Mouse (Mus musculus) embryonic facial prominence, embryonic 13.5 days (tissue): ENCODE measurements around the gene Spata13. TPM values are rescaled to one million over a fixed set of nuclear protein-coding genes. Genes with fewer than 3 reads are reported as not detected.

Experiments
- ATAC-seq: fragments of 200-750 bp; cut with Nextera tagmentation; 2 replicates; pipeline ENCODE4 v1.8.0; 2017; ENCODE audit warnings: low read depth; ENCODE audit not compliant: insufficient number of reproducible peaks, insufficient read depth, low FRiP score, low TSS enrichment
- H3K27ac ChIP-seq: fragments of 300-500 bp; sonication (generic); 2 replicates; pipeline ENCODE4 v1.5.1; 2015; ENCODE audit warnings: moderate library complexity, mild to moderate bottlenecking, inconsistent platforms
- H3K27me3 ChIP-seq: fragments of 300-500 bp; sonication (generic); 2 replicates; pipeline ENCODE4 v1.6.1; 2015; ENCODE audit warnings: mild to moderate bottlenecking, inconsistent platforms
- H3K36me3 ChIP-seq: fragments of 300-500 bp; sonication (generic); 2 replicates; pipeline ENCODE4 v1.6.1; 2015; ENCODE audit warnings: mild to moderate bottlenecking, inconsistent platforms
- H3K4me1 ChIP-seq: fragments of 300-500 bp; sonication (generic); 2 replicates; pipeline ENCODE4 v1.6.1; 2015; ENCODE audit warnings: inconsistent platforms
- H3K4me2 ChIP-seq: fragments of 300-500 bp; sonication (generic); 2 replicates; pipeline ENCODE4 v1.6.1; 2015; ENCODE audit warnings: moderate library complexity, mild to moderate bottlenecking, inconsistent platforms
- H3K4me3 ChIP-seq: fragments of 300-500 bp; sonication (generic); 2 replicates; pipeline ENCODE4 v1.5.1; 2015; ENCODE audit warnings: mild to moderate bottlenecking, inconsistent platforms
- H3K9ac ChIP-seq: fragments of 300-500 bp; sonication (generic); 2 replicates; pipeline ENCODE4 v1.6.1; 2015; ENCODE audit warnings: mild to moderate bottlenecking, inconsistent platforms
- H3K9me3 ChIP-seq: fragments of 300-500 bp; sonication (generic); 2 replicates; pipeline ENCODE4 v1.6.1; 2016; ENCODE audit warnings: inconsistent platforms
- WGBS: fragments of 180-500 bp; shearing (Covaris S2); methylation state at CpG from one replicate; pipeline ENCODE4 v1.1.7; 2015; ENCODE audit warnings: mixed read lengths; 5-methylcytosine and 5-hydroxymethylcytosine counted together
- polyA plus RNA-seq: library from polyadenylated mRNA; unstranded; fragments of >200 nt; fragmentation: Nextera tagmentation; extraction: Ambion mirVana; gene quantifications from 2 replicates; pipeline ENCODE4 v1.2.1, GENCODE M21; 2015

Gene Spata13
- polyA plus RNA-seq, 1 experiment from 2014 or later = 15.8 TPM

GRCm38 (mm10) chr14:60741033-60741432 lies 107.2 kb downstream of the Spata13 start:
- peak overlapping the region; percentile 71 for H3K27ac ChIP-seq
- no peak overlapping the region for H3K4me2 ChIP-seq
- H3K36me3 ChIP-seq = peaks cover 3% of the 10 kb centered on the region; the same call in 1 of the 2 replicates
- no peak overlapping the region for H3K9ac ChIP-seq
- no peaks in the 10 kb centered on the region for H3K27me3 ChIP-seq
- H3K4me1 ChIP-seq = peaks cover 60% of the 10 kb centered on the region
- no peaks in the 10 kb centered on the region for H3K9me3 ChIP-seq
- no peak overlapping the region for H3K4me3 ChIP-seq
- 69% methylated on average over 8 of the region's 8 CpGs for WGBS
- ATAC-seq = no peak

GRCm38 (mm10) chr14:60741490-60741981 lies 107.7 kb downstream of the Spata13 start:
- peaks cover 8% of the 10 kb centered on the region; the same call in 1 of the 2 replicates for H3K36me3 ChIP-seq
- no peaks in the 10 kb centered on the region for H3K27me3 ChIP-seq
- no peak for ATAC-seq
- no peak overlapping the region for H3K4me3 ChIP-seq
- no peak overlapping the region for H3K4me2 ChIP-seq
- no peak overlapping the region for H3K9ac ChIP-seq
- peaks cover 55% of the 10 kb centered on the region for H3K4me1 ChIP-seq
- 65% methylated on average over 6 of the region's 6 CpGs for WGBS
- H3K9me3 ChIP-seq = no peaks in the 10 kb centered on the region
- H3K27ac ChIP-seq = peak overlapping the region; percentile 71

- no peak for ATAC-seq
- Histone ChIP-seq H3K36me3 (peaks cover 23% of the 10 kb centered on the region), H3K27ac (no peak overlapping the region), H3K4me1 (peaks cover 38% of the 10 kb centered on the region), H3K27me3 (no peaks in the 10 kb centered on the region), H3K4me3 (no peak overlapping the region), H3K4me2 (no peak overlapping the region), H3K9ac (no peak overlapping the region), H3K9me3 (no peaks in the 10 kb centered on the region)
- WGBS = 63% methylated on average over 9 of the region's 9 CpGs
Observed at GRCm38 (mm10) chr14:60743681-60744080, 109.9 kb downstream of the Spata13 start.

GRCm38 (mm10) chr14:60745201-60745600 lies 111.4 kb downstream of the Spata13 start:
- peaks cover 30% of the 10 kb centered on the region for H3K36me3 ChIP-seq
- H3K9ac ChIP-seq = no peak overlapping the region
- ATAC-seq = no peak
- H3K4me3 ChIP-seq = no peak overlapping the region
- WGBS = 81% methylated on average over 6 of the region's 6 CpGs
- H3K27ac ChIP-seq = no peak overlapping the region
- no peak overlapping the region for H3K4me2 ChIP-seq
- H3K4me1 ChIP-seq = peaks cover 29% of the 10 kb centered on the region
- no peaks in the 10 kb centered on the region for H3K9me3 ChIP-seq
- no peaks in the 10 kb centered on the region for H3K27me3 ChIP-seq

- no peak overlapping the region for H3K27ac ChIP-seq
- no peak overlapping the region for H3K4me2 ChIP-seq
- H3K4me3 ChIP-seq = no peak overlapping the region
- no peaks in the 10 kb centered on the region for H3K9me3 ChIP-seq
- peaks cover 20% of the 10 kb centered on the region for H3K4me1 ChIP-seq
- no peaks in the 10 kb centered on the region for H3K27me3 ChIP-seq
- no peak for ATAC-seq
- peaks cover 36% of the 10 kb centered on the region for H3K36me3 ChIP-seq
- no peak overlapping the region for H3K9ac ChIP-seq
- WGBS = 95% methylated on average over 10 of the region's 10 CpGs
Observed at GRCm38 (mm10) chr14:60746141-60746540, 112.3 kb downstream of the Spata13 start.

- H3K4me1 ChIP-seq = peaks cover 8% of the 10 kb centered on the region
- no peak overlapping the region for H3K9ac ChIP-seq
- ATAC-seq = no peak
- H3K9me3 ChIP-seq = no peaks in the 10 kb centered on the region
- no peaks in the 10 kb centered on the region for H3K27me3 ChIP-seq
- H3K4me3 ChIP-seq = no peak overlapping the region
- peaks cover 42% of the 10 kb centered on the region for H3K36me3 ChIP-seq
- WGBS = 87% methylated on average over 21 of the region's 21 CpGs
- H3K27ac ChIP-seq = no peak overlapping the region
- no peak overlapping the region for H3K4me2 ChIP-seq
Observed at GRCm38 (mm10) chr14:60747154-60747870, 113.5 kb downstream of the Spata13 start.

- H3K4me3 ChIP-seq = no peak overlapping the region
- H3K36me3 ChIP-seq = peaks cover 50% of the 10 kb centered on the region
- H3K4me2 ChIP-seq = no peak overlapping the region
- H3K9me3 ChIP-seq = no peaks in the 10 kb centered on the region
- no peak overlapping the region for H3K27ac ChIP-seq
- H3K4me1 ChIP-seq = no peaks in the 10 kb centered on the region
- no peak for ATAC-seq
- H3K9ac ChIP-seq = no peak overlapping the region
- WGBS = 71% methylated on average over 12 of the region's 12 CpGs
- no peaks in the 10 kb centered on the region for H3K27me3 ChIP-seq
Observed at GRCm38 (mm10) chr14:60749880-60750279, 116.1 kb downstream of the Spata13 start.

- Histone ChIP-seq H3K27ac (no peak overlapping the region), H3K4me1 (no peaks in the 10 kb centered on the region), H3K9ac (no peak overlapping the region), H3K4me3 (no peak overlapping the region), H3K27me3 (no peaks in the 10 kb centered on the region), H3K9me3 (no peaks in the 10 kb centered on the region), H3K4me2 (no peak overlapping the region), H3K36me3 (peaks cover 53% of the 10 kb centered on the region)
- WGBS = 90% methylated on average over 16 of the region's 16 CpGs
- no peak for ATAC-seq
Observed at GRCm38 (mm10) chr14:60751581-60751980, 117.8 kb downstream of the Spata13 start.

GRCm38 (mm10) chr14:60752892-60753800 lies 119.3 kb downstream of the Spata13 start:
- ATAC-seq = no peak
- Histone ChIP-seq H3K4me2 (no peak overlapping the region), H3K4me1 (no peaks in the 10 kb centered on the region), H3K27ac (no peak overlapping the region), H3K9me3 (no peaks in the 10 kb centered on the region), H3K4me3 (no peak overlapping the region), H3K27me3 (no peaks in the 10 kb centered on the region), H3K36me3 (peaks cover 46% of the 10 kb centered on the region), H3K9ac (no peak overlapping the region)
- 87% methylated on average over 14 of the region's 14 CpGs for WGBS

- no peak for ATAC-seq
- Histone ChIP-seq H3K9ac (no peak overlapping the region), H3K27me3 (no peaks in the 10 kb centered on the region), H3K4me1 (no peaks in the 10 kb centered on the region), H3K4me2 (no peak overlapping the region), H3K36me3 (peaks cover 47% of the 10 kb centered on the region), H3K27ac (no peak overlapping the region), H3K4me3 (no peak overlapping the region), H3K9me3 (no peaks in the 10 kb centered on the region)
- 93% methylated on average over 10 of the region's 10 CpGs for WGBS
Observed at GRCm38 (mm10) chr14:60753801-60754126, 120.0 kb downstream of the Spata13 start.

GRCm38 (mm10) chr14:60754656-60755055 lies 120.9 kb downstream of the Spata13 start:
- Histone ChIP-seq H3K36me3 (peaks cover 43% of the 10 kb centered on the region), H3K4me2 (no peak overlapping the region), H3K9me3 (no peaks in the 10 kb centered on the region), H3K27ac (no peak overlapping the region), H3K9ac (no peak overlapping the region), H3K4me3 (no peak overlapping the region), H3K4me1 (no peaks in the 10 kb centered on the region), H3K27me3 (no peaks in the 10 kb centered on the region)
- WGBS = 94% methylated on average over 5 of the region's 5 CpGs
- ATAC-seq = no peak

- H3K27me3 ChIP-seq = no peaks in the 10 kb centered on the region
- H3K4me3 ChIP-seq = no peak overlapping the region
- no peak overlapping the region for H3K9ac ChIP-seq
- H3K4me2 ChIP-seq = no peak overlapping the region
- H3K36me3 ChIP-seq = peaks cover 45% of the 10 kb centered on the region
- H3K27ac ChIP-seq = no peak overlapping the region
- ATAC-seq = no peak
- H3K4me1 ChIP-seq = no peaks in the 10 kb centered on the region
- no peaks in the 10 kb centered on the region for H3K9me3 ChIP-seq
- WGBS = 90% methylated on average over 15 of the region's 15 CpGs
Observed at GRCm38 (mm10) chr14:60756271-60756670, 122.5 kb downstream of the Spata13 start.
